Mouse (Mus musculus) stomach, postnatal 0 days (tissue): Measurements from ENCODE around the gene Cish. TPM values are rescaled to one million over a fixed set of nuclear protein-coding genes. Genes with fewer than 3 reads are reported as not detected.

Experiments used
- ATAC-seq: fragments of 200-750 bp; cut with Nextera tagmentation; 2 replicates; pipeline ENCODE4 v1.8.0; 2017; ENCODE audit not compliant: low FRiP score, low TSS enrichment
- DNase-seq: peaks from one replicate; pipeline ENCODE4 v3.0.0-alpha.2; 2016; ENCODE audit warnings: low spot score
- H3K27ac ChIP-seq: fragments of 300-500 bp; sonication (generic); replicated peaks from 2 replicates; pipeline ENCODE4 v1.5.1; 2014; ENCODE audit warnings: mild to moderate bottlenecking, control low read depth
- H3K27me3 ChIP-seq: fragments of 300-500 bp; sonication (generic); 2 replicates; pipeline ENCODE4 v1.6.1; 2014; ENCODE audit warnings: low read length; ENCODE audit not compliant: control insufficient read depth, insufficient read depth
- H3K36me3 ChIP-seq: fragments of 300-500 bp; sonication (generic); 2 replicates; pipeline ENCODE4 v1.6.1; 2014; ENCODE audit warnings: low read length, mixed read lengths; ENCODE audit not compliant: control insufficient read depth, insufficient read depth
- H3K4me1 ChIP-seq: fragments of 300-500 bp; sonication (generic); replicated peaks from 2 replicates; pipeline ENCODE4 v1.6.1; 2014; ENCODE audit warnings: antibody characterized with exemption; ENCODE audit not compliant: control insufficient read depth, insufficient read depth
- H3K4me2 ChIP-seq: fragments of 300-500 bp; sonication (generic); replicated peaks from 2 replicates; pipeline ENCODE4 v1.6.1; 2014; ENCODE audit warnings: low read depth, mild to moderate bottlenecking, control low read depth, moderate library complexity
- H3K4me3 ChIP-seq: fragments of 300-500 bp; sonication (generic); 2 replicates; pipeline ENCODE4 v1.5.1; 2014; ENCODE audit warnings: low read depth, low read length, control low read depth
- H3K9ac ChIP-seq: fragments of 300-500 bp; sonication (generic); 2 replicates; pipeline ENCODE4 v1.6.1; 2014; ENCODE audit warnings: mild to moderate bottlenecking, low read length, control low read depth, mixed read lengths
- H3K9me3 ChIP-seq: fragments of 300-500 bp; sonication (generic); 2 replicates; pipeline ENCODE4 v1.6.1; 2016; ENCODE audit warnings: low read length; ENCODE audit not compliant: control insufficient read depth
- CTCF ChIP-seq: IDR thresholded peaks from 2 replicates; pipeline ENCODE4 v1.5.1; 2016; ENCODE audit warnings: antibody characterized with exemption, low read depth, mild to moderate bottlenecking, moderate library complexity
- EP300 ChIP-seq: optimal IDR thresholded peaks from 2 replicates; pipeline ENCODE3; 2016; ENCODE audit warnings: antibody characterized with exemption
- WGBS: fragments of 180-500 bp; shearing (Covaris S2); extraction: QIAGEN DNeasy Blood & Tissue Kit; methylation state at CpG from one replicate; pipeline ENCODE4 v1.1.7; 2014; 5-methylcytosine and 5-hydroxymethylcytosine counted together
- polyA plus RNA-seq: library from polyadenylated mRNA; unstranded; fragments of >200 nt; fragmentation: Nextera tagmentation; extraction: Ambion mirVana; gene quantifications from 2 replicates; pipeline ENCODE4 v1.2.1, GENCODE M21; 2015

Cish gene
- polyA plus RNA-seq, 1 experiment from 2014 or later: 30.8 TPM

- Histone ChIP-seq H3K36me3 (no peaks in the 10 kb centered on the region), H3K4me3 (no peak overlapping the region), H3K4me2 (no peak overlapping the region), H3K27me3 (no peaks in the 10 kb centered on the region), H3K27ac (no peak overlapping the region), H3K9ac (no peak overlapping the region), H3K4me1 (no peaks in the 10 kb centered on the region), H3K9me3 (no peaks in the 10 kb centered on the region)
- TF ChIP-seq CTCF (no peak), EP300 (no peak)
- no peak for DNase-seq
- no peak for ATAC-seq
- WGBS: 78% methylated on average over 3 of the region's 3 CpGs
These were observed 40.9 kb upstream of the Cish start for GRCm38 (mm10) chr9:107254925-107255324.

- Histone ChIP-seq H3K27ac (no peak overlapping the region), H3K4me1 (no peaks in the 10 kb centered on the region), H3K9ac (no peak overlapping the region), H3K27me3 (no peaks in the 10 kb centered on the region), H3K9me3 (no peaks in the 10 kb centered on the region), H3K4me3 (no peak overlapping the region), H3K36me3 (no peaks in the 10 kb centered on the region), H3K4me2 (no peak overlapping the region)
- ATAC-seq (no peak), DNase-seq (no peak)
- 66% methylated on average over 3 of the region's 3 CpGs for WGBS
- TF ChIP-seq EP300: no peak
- TF ChIP-seq CTCF: no peak
These were observed 40.2 kb upstream of the Cish start for GRCm38 (mm10) chr9:107255596-107255995.

- Histone ChIP-seq H3K27ac (no peak overlapping the region), H3K4me2 (no peak overlapping the region), H3K4me1 (no peaks in the 10 kb centered on the region), H3K9ac (no peak overlapping the region), H3K9me3 (no peaks in the 10 kb centered on the region), H3K27me3 (no peaks in the 10 kb centered on the region), H3K36me3 (no peaks in the 10 kb centered on the region), H3K4me3 (no peak overlapping the region)
- DNase-seq (no peak), ATAC-seq (no peak)
- TF ChIP-seq EP300: no peak
- no peak for TF ChIP-seq CTCF
- WGBS: 53% methylated on average over 6 of the region's 6 CpGs
These were observed 36.3 kb upstream of the Cish start for GRCm38 (mm10) chr9:107259571-107259970.

- Histone ChIP-seq H3K4me3 (no peak overlapping the region), H3K4me2 (no peak overlapping the region), H3K9ac (no peak overlapping the region), H3K9me3 (no peaks in the 10 kb centered on the region), H3K36me3 (no peaks in the 10 kb centered on the region), H3K4me1 (no peaks in the 10 kb centered on the region), H3K27ac (no peak overlapping the region), H3K27me3 (no peaks in the 10 kb centered on the region)
- ATAC-seq (no peak), DNase-seq (no peak)
- 75% methylated on average over 2 of the region's 2 CpGs for WGBS
- TF ChIP-seq EP300 (no peak), CTCF (no peak)
These were observed 35.4 kb upstream of the Cish start for GRCm38 (mm10) chr9:107260429-107260828.

- ATAC-seq (no peak), DNase-seq (no peak)
- Histone ChIP-seq H3K9ac (no peak overlapping the region), H3K9me3 (no peaks in the 10 kb centered on the region), H3K36me3 (no peaks in the 10 kb centered on the region), H3K27ac (no peak overlapping the region), H3K4me3 (no peak overlapping the region), H3K4me2 (no peak overlapping the region), H3K27me3 (no peaks in the 10 kb centered on the region), H3K4me1 (no peaks in the 10 kb centered on the region)
- WGBS: 44% methylated on average over 8 of the region's 8 CpGs
- TF ChIP-seq CTCF (no peak), EP300 (no peak)
These were observed 35.0 kb upstream of the Cish start for GRCm38 (mm10) chr9:107260836-107261235.

- ATAC-seq: no peak
- Histone ChIP-seq H3K27ac (no peak overlapping the region), H3K4me1 (no peaks in the 10 kb centered on the region), H3K36me3 (no peaks in the 10 kb centered on the region), H3K4me2 (no peak overlapping the region), H3K9me3 (no peaks in the 10 kb centered on the region), H3K27me3 (no peaks in the 10 kb centered on the region), H3K4me3 (no peak overlapping the region), H3K9ac (no peak overlapping the region)
- no peak for TF ChIP-seq EP300
- TF ChIP-seq CTCF: no peak
- DNase-seq: no peak
- 71% methylated on average over 6 of the region's 6 CpGs for WGBS
These were observed 34.0 kb upstream of the Cish start for GRCm38 (mm10) chr9:107261792-107262191.
